Mouse (Mus musculus): Measurements from ENCODE around the gene Krtap22-2. TPM values are rescaled to one million over a fixed set of nuclear protein-coding genes. Genes with fewer than 3 reads are reported as not detected.
"Not testable (repeated sequence)": the region's sequence is repeated elsewhere in the genome, so short reads cannot be mapped to it uniquely, and the experiment has no call there.

Krtap22-2 gene
- not detected in 2 replicates for polyA plus RNA-seq (2014; fragmentation: Nextera tagmentation; extraction: Ambion mirVana)

- DNase-seq (ENCODE audit: low spot score) = no peak
These were observed at the start of gene Krtap22-2 for GRCm38 (mm10) chr16:89010659-89011058. TSS of gene Krtap22-2 (minus strand) at chr16:89010759.

GRCm38 (mm10) chr16:89047783-89048182, 37.2 kb upstream of the Krtap22-2 start, which contains the start of gene Krtap6-5:
TSS of gene Krtap6-5 (minus strand) at chr16:89047883.
- no peak for DNase-seq (ENCODE audit: low spot score)
- Histone ChIP-seq H3K36me3 (ENCODE audit: control insufficient read depth, insufficient read depth, low read length) (no peaks in the 10 kb centered on the region), H3K4me3 (ENCODE audit: low read depth, low read length) (no peak within 1 kb of the TSS), H3K4me1 (replicated peaks; ENCODE audit: control insufficient read depth, insufficient read depth, low read length) (no peaks in the 10 kb centered on the region), H3K9ac (ENCODE audit: low read length) (no peak within 1 kb of the TSS), H3K4me2 (ENCODE audit: low read depth, low read length, severe bottlenecking) (no peak within 1 kb of the TSS), H3K9me3 (ENCODE audit: control insufficient read depth, low read length) (no peaks in the 10 kb centered on the region), H3K27ac (ENCODE audit: low read depth, low read length) (no peak within 1 kb of the TSS), H3K27me3 (ENCODE audit: control insufficient read depth, insufficient read depth, low read length) (no peaks in the 10 kb centered on the region)
- no peak for ATAC-seq (replicated peaks; ENCODE audit: low FRiP score)
- WGBS = 93% methylated on average over 3 of the region's 3 CpGs

More at GRCm38 (mm10) chr16:89010659-89011058, at the start of gene Krtap22-2:
- no peaks in the 10 kb centered on the region for H3K9me3 ChIP-seq (ENCODE audit: control insufficient read depth, low read length)
- H3K36me3 ChIP-seq (ENCODE audit: control insufficient read depth, insufficient read depth, low read length) = no peaks in the 10 kb centered on the region
- H3K27me3 ChIP-seq (ENCODE audit: control insufficient read depth, insufficient read depth, low read length) = no peaks in the 10 kb centered on the region
- H3K27ac ChIP-seq (ENCODE audit: low read depth, low read length) = no peak within 1 kb of the TSS
- no peak for ATAC-seq (replicated peaks; ENCODE audit: low FRiP score)
- no peak within 1 kb of the TSS for H3K9ac ChIP-seq (ENCODE audit: low read length)
- WGBS = 83% methylated on average over 5 of the region's 5 CpGs
- H3K4me2 ChIP-seq (ENCODE audit: low read depth, low read length, severe bottlenecking) = no peak within 1 kb of the TSS
- no peak within 1 kb of the TSS for H3K4me3 ChIP-seq (ENCODE audit: low read depth, low read length)
- H3K4me1 ChIP-seq (replicated peaks; ENCODE audit: control insufficient read depth, insufficient read depth, low read length) = no peaks in the 10 kb centered on the region

- DNase-seq (ENCODE audit: low spot score); H3K27ac ChIP-seq (ENCODE audit: low read depth, low read length); H3K36me3 ChIP-seq (ENCODE audit: control insufficient read depth, insufficient read depth, low read length); H3K4me1 ChIP-seq (replicated peaks; ENCODE audit: control insufficient read depth, insufficient read depth, low read length); H3K4me3 ChIP-seq (ENCODE audit: low read depth, low read length); H3K4me2 ChIP-seq (ENCODE audit: low read depth, low read length, severe bottlenecking); H3K9me3 ChIP-seq (ENCODE audit: control insufficient read depth, low read length); H3K27me3 ChIP-seq (ENCODE audit: control insufficient read depth, insufficient read depth, low read length); H3K9ac ChIP-seq (ENCODE audit: low read length); ATAC-seq (replicated peaks; ENCODE audit: low FRiP score): not testable (repeated sequence)
- 87% methylated on average over 2 of the region's 4 CpGs for WGBS
These were observed 30.8 kb upstream of the Krtap22-2 start, which contains the start of gene Gm10228 for GRCm38 (mm10) chr16:89041372-89041771. TSS of gene Gm10228 (minus strand) at chr16:89041472.

- H3K36me3 ChIP-seq (ENCODE audit: control insufficient read depth, insufficient read depth, low read length); H3K4me1 ChIP-seq (replicated peaks; ENCODE audit: control insufficient read depth, insufficient read depth, low read length); DNase-seq (ENCODE audit: low spot score); H3K9me3 ChIP-seq (ENCODE audit: control insufficient read depth, low read length); H3K27ac ChIP-seq (ENCODE audit: low read depth, low read length); H3K9ac ChIP-seq (ENCODE audit: low read length); H3K4me2 ChIP-seq (ENCODE audit: low read depth, low read length, severe bottlenecking); H3K27me3 ChIP-seq (ENCODE audit: control insufficient read depth, insufficient read depth, low read length); H3K4me3 ChIP-seq (ENCODE audit: low read depth, low read length); ATAC-seq (replicated peaks; ENCODE audit: low FRiP score): not testable (repeated sequence)
- 89% methylated on average over 3 of the region's 3 CpGs for WGBS
These were observed 20.8 kb upstream of the Krtap22-2 start, which contains the start of gene Krtap6-1 for GRCm38 (mm10) chr16:89031399-89031798. TSS of gene Krtap6-1 (plus strand) at chr16:89031699.

- H3K27me3 ChIP-seq (ENCODE audit: control insufficient read depth, insufficient read depth, low read length); H3K9ac ChIP-seq (ENCODE audit: low read length); H3K4me3 ChIP-seq (ENCODE audit: low read depth, low read length); H3K36me3 ChIP-seq (ENCODE audit: control insufficient read depth, insufficient read depth, low read length); ATAC-seq (replicated peaks; ENCODE audit: low FRiP score); DNase-seq (ENCODE audit: low spot score); H3K4me1 ChIP-seq (replicated peaks; ENCODE audit: control insufficient read depth, insufficient read depth, low read length); H3K9me3 ChIP-seq (ENCODE audit: control insufficient read depth, low read length); H3K4me2 ChIP-seq (ENCODE audit: low read depth, low read length, severe bottlenecking); H3K27ac ChIP-seq (ENCODE audit: low read depth, low read length): not testable (repeated sequence)
- 80% methylated on average over 1 of the region's 3 CpGs for WGBS
These were observed 4.4 kb upstream of the Krtap22-2 start, which contains the start of gene Gm10229 for GRCm38 (mm10) chr16:89014984-89015383. TSS of gene Gm10229 (plus strand) at chr16:89015284.

GRCm38 (mm10) chr16:89013973-89014372, 3.4 kb upstream of the Krtap22-2 start:
- Histone ChIP-seq H3K4me2 (ENCODE audit: low read depth, low read length, severe bottlenecking) (no peak overlapping the region), H3K4me3 (ENCODE audit: low read depth, low read length) (no peak overlapping the region), H3K9ac (ENCODE audit: low read length) (no peak overlapping the region), H3K36me3 (ENCODE audit: control insufficient read depth, insufficient read depth, low read length) (no peaks in the 10 kb centered on the region), H3K27ac (ENCODE audit: low read depth, low read length) (no peak overlapping the region), H3K9me3 (ENCODE audit: control insufficient read depth, low read length) (no peaks in the 10 kb centered on the region), H3K4me1 (replicated peaks; ENCODE audit: control insufficient read depth, insufficient read depth, low read length) (no peaks in the 10 kb centered on the region), H3K27me3 (ENCODE audit: control insufficient read depth, insufficient read depth, low read length) (no peaks in the 10 kb centered on the region)
- DNase-seq (ENCODE audit: low spot score) = no peak
- ATAC-seq (replicated peaks; ENCODE audit: low FRiP score) = no peak
- WGBS = 96% methylated on average over 3 of the region's 3 CpGs

- 80% methylated on average over 7 of the region's 7 CpGs for WGBS
- H3K4me1 ChIP-seq (replicated peaks; ENCODE audit: control insufficient read depth, insufficient read depth, low read length) = no peaks in the 10 kb centered on the region
- DNase-seq (ENCODE audit: low spot score) = no peak
These were observed 47.8 kb downstream of the Krtap22-2 start, which contains the start of gene Krtap16-3 for GRCm38 (mm10) chr16:88962773-88963172. TSS of gene Krtap16-3 (minus strand) at chr16:88962873.

More at GRCm38 (mm10) chr16:88962773-88963172, 47.8 kb downstream of the Krtap22-2 start, which contains the start of gene Krtap16-3:
- H3K36me3 ChIP-seq (ENCODE audit: control insufficient read depth, insufficient read depth, low read length) = no peaks in the 10 kb centered on the region
- H3K27me3 ChIP-seq (ENCODE audit: control insufficient read depth, insufficient read depth, low read length) = no peaks in the 10 kb centered on the region
- no peaks in the 10 kb centered on the region for H3K9me3 ChIP-seq (ENCODE audit: control insufficient read depth, low read length)
- no peak within 1 kb of the TSS for H3K4me2 ChIP-seq (ENCODE audit: low read depth, low read length, severe bottlenecking)
- H3K27ac ChIP-seq (ENCODE audit: low read depth, low read length) = no peak within 1 kb of the TSS
- ATAC-seq (replicated peaks; ENCODE audit: low FRiP score) = 0 out of 2 replicates have a peak, but pooled peaks have one; percentile 24
- no peak within 1 kb of the TSS for H3K4me3 ChIP-seq (ENCODE audit: low read depth, low read length)
- H3K9ac ChIP-seq (ENCODE audit: low read length) = no peak within 1 kb of the TSS
